Mouse (Mus musculus): ENCODE data around the gene 4930519G04Rik. TPM values are rescaled to one million over a fixed set of nuclear protein-coding genes. Genes with fewer than 3 reads are reported as not detected.
"Not testable (repeated sequence)": the region's sequence is repeated elsewhere in the genome, so short reads cannot be mapped to it uniquely, and the experiment has no call there.

The 4930519G04Rik gene
- polyA plus RNA-seq, 1 experiment from 2014 or later = not detected

GRCm38 (mm10) chr5:114913686-114914085, 60.2 kb downstream of the 4930519G04Rik start:
- no peaks in the 10 kb centered on the region for H3K36me3 ChIP-seq (ENCODE audit: control insufficient read depth, insufficient read depth, low read length)
- H3K4me1 ChIP-seq (ENCODE audit: control insufficient read depth, insufficient read depth, low read length) = no peaks in the 10 kb centered on the region
- no peaks in the 10 kb centered on the region for H3K9me3 ChIP-seq (ENCODE audit: control insufficient read depth, low read length)
- H3K9ac ChIP-seq (ENCODE audit: low read length) = no peak overlapping the region
- DNase-seq (ENCODE audit: low spot score) (no peak), ATAC-seq (ENCODE audit: insufficient read depth, low FRiP score, low TSS enrichment) (no peak)
- H3K4me2 ChIP-seq (ENCODE audit: low read depth) = no peak overlapping the region
- no peak overlapping the region for H3K4me3 ChIP-seq (ENCODE audit: low read depth, low read length)
- no peaks in the 10 kb centered on the region for H3K27me3 ChIP-seq (ENCODE audit: control insufficient read depth, insufficient read depth, low read length)
- 77% methylated on average over 4 of the region's 4 CpGs for WGBS
- no peak overlapping the region for H3K27ac ChIP-seq (ENCODE audit: low read depth, low read length)

DNA sequence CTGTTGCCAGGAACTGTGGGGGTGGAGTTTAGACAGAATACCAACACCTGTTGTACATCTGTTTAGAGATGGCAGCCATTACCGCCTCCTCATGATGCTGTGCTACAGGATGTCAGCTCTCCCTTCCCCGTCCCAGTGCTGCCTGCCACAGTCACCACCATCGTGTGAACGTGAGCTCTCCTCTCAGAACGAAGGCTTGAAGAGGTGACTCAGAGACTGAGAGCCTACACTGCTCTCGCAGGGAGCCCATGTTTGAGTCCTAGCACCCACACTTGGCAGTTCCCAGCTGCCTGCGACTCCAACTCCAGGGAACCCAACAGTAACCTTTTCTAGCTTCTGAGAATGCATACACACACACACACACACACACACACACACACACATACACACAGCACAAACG, 61.4 kb downstream of the 4930519G04Rik start:
- Histone ChIP-seq H3K36me3 (ENCODE audit: control insufficient read depth, insufficient read depth, low read length) (no peaks in the 10 kb centered on the region), H3K27me3 (ENCODE audit: control insufficient read depth, insufficient read depth, low read length) (no peaks in the 10 kb centered on the region), H3K9ac (ENCODE audit: low read length) (no peak overlapping the region), H3K4me2 (ENCODE audit: low read depth) (no peak overlapping the region), H3K4me1 (ENCODE audit: control insufficient read depth, insufficient read depth, low read length) (no peaks in the 10 kb centered on the region), H3K27ac (ENCODE audit: low read depth, low read length) (no peak overlapping the region), H3K4me3 (ENCODE audit: low read depth, low read length) (no peak overlapping the region), H3K9me3 (ENCODE audit: control insufficient read depth, low read length) (no peaks in the 10 kb centered on the region)
- WGBS = 81% methylated on average over 8 of the region's 8 CpGs
- DNase-seq (ENCODE audit: low spot score) (no peak), ATAC-seq (ENCODE audit: insufficient read depth, low FRiP score, low TSS enrichment) (no peak)

DNA sequence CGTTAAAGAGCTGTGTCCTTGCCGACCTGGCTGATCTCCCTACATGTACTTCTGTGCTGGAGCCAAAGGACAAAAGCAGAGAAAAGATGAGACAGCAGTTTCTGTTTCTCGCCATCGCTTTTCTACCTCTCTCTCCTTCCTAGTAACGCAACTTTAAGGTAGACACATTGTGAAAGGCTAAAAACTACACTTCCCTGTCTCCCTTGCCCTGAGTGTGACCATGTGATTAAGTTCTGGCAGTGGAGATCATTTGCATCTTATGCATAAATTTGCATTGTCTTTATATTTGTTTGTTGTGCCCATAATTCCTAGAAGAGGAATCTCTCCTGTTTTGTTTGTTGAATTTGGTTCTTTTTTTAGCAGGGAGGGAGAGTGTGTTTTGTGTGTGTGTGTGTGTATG, 62.4 kb downstream of the 4930519G04Rik start:
- no peaks in the 10 kb centered on the region for H3K27me3 ChIP-seq (ENCODE audit: control insufficient read depth, insufficient read depth, low read length)
- no peak overlapping the region for H3K9ac ChIP-seq (ENCODE audit: low read length)
- no peak overlapping the region for H3K27ac ChIP-seq (ENCODE audit: low read depth, low read length)
- H3K4me3 ChIP-seq (ENCODE audit: low read depth, low read length) = no peak overlapping the region
- WGBS = 84% methylated on average over 5 of the region's 5 CpGs
- DNase-seq (ENCODE audit: low spot score) (no peak), ATAC-seq (ENCODE audit: insufficient read depth, low FRiP score, low TSS enrichment) (no peak)
- H3K9me3 ChIP-seq (ENCODE audit: control insufficient read depth, low read length) = no peaks in the 10 kb centered on the region
- H3K4me1 ChIP-seq (ENCODE audit: control insufficient read depth, insufficient read depth, low read length) = no peaks in the 10 kb centered on the region
- H3K36me3 ChIP-seq (ENCODE audit: control insufficient read depth, insufficient read depth, low read length) = no peaks in the 10 kb centered on the region
- no peak overlapping the region for H3K4me2 ChIP-seq (ENCODE audit: low read depth)

GRCm38 (mm10) chr5:114916777-114917176, 63.3 kb downstream of the 4930519G04Rik start:
- ATAC-seq (ENCODE audit: insufficient read depth, low FRiP score, low TSS enrichment) = no peak
- 88% methylated on average over 4 of the region's 4 CpGs for WGBS
- Histone ChIP-seq H3K9me3 (ENCODE audit: control insufficient read depth, low read length) (no peaks in the 10 kb centered on the region), H3K9ac (ENCODE audit: low read length) (no peak overlapping the region), H3K27me3 (ENCODE audit: control insufficient read depth, insufficient read depth, low read length) (no peaks in the 10 kb centered on the region), H3K4me3 (ENCODE audit: low read depth, low read length) (no peak overlapping the region), H3K27ac (ENCODE audit: low read depth, low read length) (no peak overlapping the region), H3K4me1 (ENCODE audit: control insufficient read depth, insufficient read depth, low read length) (no peaks in the 10 kb centered on the region), H3K36me3 (ENCODE audit: control insufficient read depth, insufficient read depth, low read length) (no peaks in the 10 kb centered on the region), H3K4me2 (ENCODE audit: low read depth) (no peak overlapping the region)
- DNase-seq (ENCODE audit: low spot score) = no peak

DNA sequence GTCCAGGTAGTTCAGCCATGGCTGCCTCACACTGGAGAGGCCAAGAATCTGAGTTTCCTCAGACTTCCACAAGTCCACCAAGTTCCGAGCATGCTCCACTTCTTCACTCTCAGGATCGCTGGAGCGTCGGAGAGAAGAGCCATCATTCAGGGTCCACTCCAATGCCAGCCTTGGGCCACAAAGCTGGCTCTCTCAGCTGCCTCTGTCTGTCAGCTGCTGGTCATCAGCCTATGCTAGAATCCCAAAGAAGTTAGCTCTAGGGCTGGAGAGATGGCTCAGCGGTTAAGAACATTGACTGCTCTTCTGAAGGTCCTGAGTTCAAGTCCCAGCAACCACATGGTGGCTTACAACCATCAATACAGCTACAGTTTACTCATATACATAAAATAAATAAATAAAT, 63.9 kb downstream of the 4930519G04Rik start:
- not testable (repeated sequence) for H3K9me3 ChIP-seq (ENCODE audit: control insufficient read depth, low read length); H3K4me3 ChIP-seq (ENCODE audit: low read depth, low read length); H3K36me3 ChIP-seq (ENCODE audit: control insufficient read depth, insufficient read depth, low read length); H3K9ac ChIP-seq (ENCODE audit: low read length); H3K4me1 ChIP-seq (ENCODE audit: control insufficient read depth, insufficient read depth, low read length); ATAC-seq (ENCODE audit: insufficient read depth, low FRiP score, low TSS enrichment); H3K27ac ChIP-seq (ENCODE audit: low read depth, low read length); DNase-seq (ENCODE audit: low spot score); H3K27me3 ChIP-seq (ENCODE audit: control insufficient read depth, insufficient read depth, low read length); H3K4me2 ChIP-seq (ENCODE audit: low read depth)
- WGBS = 91% methylated on average over 5 of the region's 5 CpGs

DNA sequence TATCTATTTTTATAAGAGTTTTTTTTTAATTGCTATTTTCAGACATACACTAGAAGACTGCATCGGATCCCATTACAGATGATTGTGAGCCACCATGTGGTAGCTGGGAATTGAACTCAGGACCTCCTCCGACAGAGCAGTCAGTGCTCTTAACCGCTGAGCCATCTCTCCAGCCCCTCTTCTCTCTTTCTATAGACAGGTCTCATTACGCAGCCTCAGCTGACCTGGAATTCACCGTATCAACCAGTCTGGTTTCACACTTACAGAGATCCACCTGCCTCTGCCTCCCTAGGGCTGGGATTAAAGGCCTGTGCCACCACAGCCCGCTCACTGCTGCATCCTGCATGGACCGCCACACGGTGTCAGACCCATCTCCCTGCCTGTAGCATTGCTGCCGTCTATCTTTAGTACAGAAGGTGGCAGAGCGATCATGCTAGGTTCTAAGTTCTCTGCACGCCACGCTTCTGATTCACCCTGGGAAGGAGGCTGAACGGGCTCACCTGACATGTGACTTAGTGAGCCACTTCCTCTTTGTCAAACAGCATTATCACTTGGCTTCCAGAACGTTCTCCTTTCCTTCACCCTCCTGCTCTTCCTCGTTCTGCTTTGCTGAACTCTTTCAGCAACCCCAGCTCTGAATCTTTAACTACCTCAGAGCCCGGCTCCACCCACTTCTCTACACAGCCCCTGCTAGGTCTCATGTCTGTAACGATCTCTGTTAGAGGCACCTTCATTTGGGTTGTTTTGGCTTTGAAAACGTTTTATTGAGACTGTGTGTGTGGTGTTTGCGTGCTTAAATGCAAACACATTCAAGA, 68.3 kb downstream of the 4930519G04Rik start:
- ATAC-seq (ENCODE audit: insufficient read depth, low FRiP score, low TSS enrichment) (no peak), DNase-seq (ENCODE audit: low spot score) (no peak)
- Histone ChIP-seq H3K4me3 (ENCODE audit: low read depth, low read length) (no peak overlapping the region), H3K36me3 (ENCODE audit: control insufficient read depth, insufficient read depth, low read length) (no peaks in the 10 kb centered on the region), H3K9me3 (ENCODE audit: control insufficient read depth, low read length) (no peaks in the 10 kb centered on the region), H3K27me3 (ENCODE audit: control insufficient read depth, insufficient read depth, low read length) (no peaks in the 10 kb centered on the region), H3K4me2 (ENCODE audit: low read depth) (no peak overlapping the region), H3K27ac (ENCODE audit: low read depth, low read length) (no peak overlapping the region), H3K4me1 (ENCODE audit: control insufficient read depth, insufficient read depth, low read length) (no peaks in the 10 kb centered on the region), H3K9ac (ENCODE audit: low read length) (no peak overlapping the region)
- 84% methylated on average over 19 of the region's 19 CpGs for WGBS

DNA sequence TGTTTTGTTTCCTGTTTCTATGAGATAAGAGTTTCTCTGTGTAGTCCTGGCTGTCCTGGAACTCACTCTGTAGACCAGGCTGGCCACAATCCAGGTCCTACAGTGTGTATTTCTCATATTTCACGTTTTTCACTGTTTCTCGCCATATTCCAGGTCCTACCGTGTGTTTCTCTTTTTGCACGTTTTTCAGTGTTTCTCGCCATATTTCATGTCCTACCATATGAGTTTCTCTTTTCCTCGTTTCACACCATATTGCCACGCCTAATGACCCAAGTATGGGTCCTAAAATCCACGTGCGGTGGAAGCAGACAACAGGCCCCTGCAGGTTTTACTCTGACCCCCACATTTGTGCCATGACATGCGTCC, 68.9 kb downstream of the 4930519G04Rik start:
- Histone ChIP-seq H3K9ac (ENCODE audit: low read length) (no peak overlapping the region), H3K27me3 (ENCODE audit: control insufficient read depth, insufficient read depth, low read length) (no peaks in the 10 kb centered on the region), H3K4me1 (ENCODE audit: control insufficient read depth, insufficient read depth, low read length) (no peaks in the 10 kb centered on the region), H3K4me3 (ENCODE audit: low read depth, low read length) (no peak overlapping the region), H3K36me3 (ENCODE audit: control insufficient read depth, insufficient read depth, low read length) (no peaks in the 10 kb centered on the region), H3K27ac (ENCODE audit: low read depth, low read length) (no peak overlapping the region), H3K9me3 (ENCODE audit: control insufficient read depth, low read length) (no peaks in the 10 kb centered on the region), H3K4me2 (ENCODE audit: low read depth) (no peak overlapping the region)
- whole genome bisulfite sequencing = 69% methylated on average over 10 of the region's 10 CpGs
- no peak for DNase-seq (ENCODE audit: low spot score)
- ATAC-seq (ENCODE audit: insufficient read depth, low FRiP score, low TSS enrichment) = no peak

DNA sequence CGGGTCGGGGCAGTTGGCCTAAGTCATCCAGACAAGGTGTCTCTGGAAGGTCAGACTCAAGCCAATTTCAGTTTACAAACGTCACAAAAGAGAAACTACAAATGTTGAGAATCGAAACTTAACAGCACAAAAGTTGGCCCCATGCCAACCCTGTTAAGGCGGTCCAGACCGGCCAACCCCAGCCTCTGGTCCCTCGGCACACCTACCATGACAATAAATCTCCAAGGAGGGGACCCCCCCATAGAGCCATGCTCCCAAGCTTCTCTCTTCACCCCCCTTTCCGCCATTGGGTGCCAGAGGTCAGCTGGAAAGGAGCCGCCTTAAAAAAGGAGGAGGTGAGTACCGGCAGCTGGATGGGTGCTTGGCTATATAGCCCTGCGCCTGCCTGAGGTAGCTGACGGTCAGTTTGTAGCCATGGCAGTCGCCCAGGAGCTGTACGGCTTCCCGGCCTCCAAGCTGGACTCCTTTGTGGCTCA, 69.6 kb downstream of the 4930519G04Rik start, which contains the start of gene Oasl1:
Oasl1 (plus strand) TSS at position 243 of the 476 bp plus-strand sequence.
- no peak for DNase-seq (ENCODE audit: low spot score)
- H3K27ac ChIP-seq (ENCODE audit: low read depth, low read length) = no peak within 1 kb of the TSS
- no peaks in the 10 kb centered on the region for H3K9me3 ChIP-seq (ENCODE audit: control insufficient read depth, low read length)
- H3K4me2 ChIP-seq (ENCODE audit: low read depth) = no peak within 1 kb of the TSS
- H3K9ac ChIP-seq (ENCODE audit: low read length) = no peak within 1 kb of the TSS
- H3K4me1 ChIP-seq (ENCODE audit: control insufficient read depth, insufficient read depth, low read length) = no peaks in the 10 kb centered on the region
- H3K27me3 ChIP-seq (ENCODE audit: control insufficient read depth, insufficient read depth, low read length) = no peaks in the 10 kb centered on the region
- no peak within 1 kb of the TSS for H3K4me3 ChIP-seq (ENCODE audit: low read depth, low read length)
- WGBS = 59% methylated on average over 15 of the region's 15 CpGs
- ATAC-seq (ENCODE audit: insufficient read depth, low FRiP score, low TSS enrichment) = no peak
- no peaks in the 10 kb centered on the region for H3K36me3 ChIP-seq (ENCODE audit: control insufficient read depth, insufficient read depth, low read length)

DNA sequence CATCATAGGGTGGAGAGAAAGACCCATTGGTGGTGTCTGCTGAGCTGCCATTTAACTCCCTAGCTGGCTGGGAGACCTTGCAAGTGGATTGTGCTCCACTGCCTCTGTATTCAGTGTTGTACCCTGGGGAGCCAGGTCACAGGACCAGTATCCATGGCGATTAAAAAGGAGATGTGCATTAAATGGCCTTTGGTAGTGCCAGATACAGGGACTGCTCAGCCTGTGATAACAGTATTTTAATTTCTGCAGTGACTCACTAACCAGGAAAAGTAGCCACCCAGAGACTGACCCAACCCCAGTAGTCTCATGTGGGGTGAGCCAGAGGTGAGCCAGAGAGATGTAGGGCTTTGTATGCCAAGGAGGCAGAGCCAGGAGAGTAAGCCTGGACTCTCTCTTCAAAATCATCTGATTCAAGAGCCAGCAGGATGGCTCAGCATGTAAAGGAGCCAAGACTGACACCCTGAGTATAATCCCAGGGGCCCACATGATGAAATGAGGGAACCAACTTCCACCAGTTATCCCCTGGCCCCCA, 72.8 kb downstream of the 4930519G04Rik start:
- WGBS = 65% methylated on average over 1 of the region's 1 CpGs
- no peak overlapping the region for H3K27ac ChIP-seq (ENCODE audit: low read depth, low read length)
- no peak for ATAC-seq (ENCODE audit: insufficient read depth, low FRiP score, low TSS enrichment)

More for the DNA sequence above, 72.8 kb downstream of the 4930519G04Rik start:
- Histone ChIP-seq H3K36me3 (ENCODE audit: control insufficient read depth, insufficient read depth, low read length) (no peaks in the 10 kb centered on the region), H3K4me2 (ENCODE audit: low read depth) (no peak overlapping the region), H3K27me3 (ENCODE audit: control insufficient read depth, insufficient read depth, low read length) (no peaks in the 10 kb centered on the region), H3K4me3 (ENCODE audit: low read depth, low read length) (no peak overlapping the region), H3K9me3 (ENCODE audit: control insufficient read depth, low read length) (no peaks in the 10 kb centered on the region), H3K9ac (ENCODE audit: low read length) (no peak overlapping the region), H3K4me1 (ENCODE audit: control insufficient read depth, insufficient read depth, low read length) (no peaks in the 10 kb centered on the region)
- no peak for DNase-seq (ENCODE audit: low spot score)
